Mouse (Mus musculus) urinary bladder, adult 2 months (tissue): Measurements from ENCODE around the gene Il18bp. TPM values are rescaled to one million over a fixed set of nuclear protein-coding genes. Genes with fewer than 3 reads are reported as not detected.

ENCODE experiments used
- polyA plus RNA-seq: library from polyadenylated mRNA; depleted of rRNA; stranded (reverse); fragments of >200 nt; gene quantifications from 2 replicates; pipeline ENCODE4 v1.2.3, GENCODE M21; 2012; rRNA removed

Gene Il18bp
- polyA plus RNA-seq, 1 experiment, result 6.7 TPM

Other genes starting within 250 kb of the Il18bp start
- gene Phox2a, start 200.4 kb downstream of the Il18bp start, polyA plus RNA-seq, result 0.09 and 0.14 TPM in 2 replicates
- 54.1 and 59.0 TPM in 2 replicates for gene Inppl1, start 180.5 kb downstream of the Il18bp start, polyA plus RNA-seq
- 63.8 and 99.3 TPM in 2 replicates for gene Folr2, start 161.5 kb downstream of the Il18bp start, polyA plus RNA-seq
- gene Anapc15, start 155.0 kb downstream of the Il18bp start, polyA plus RNA-seq, result 41.6 and 47.8 TPM in 2 replicates
- gene Folr1, start 147.9 kb downstream of the Il18bp start, polyA plus RNA-seq, result 0.72 and 2.7 TPM in 2 replicates
- 132 and 149 TPM in 2 replicates for gene Lamtor1, start 112.8 kb downstream of the Il18bp start, polyA plus RNA-seq
- gene Tomt, start 112.3 kb downstream of the Il18bp start, polyA plus RNA-seq, result 0.12 and 0.23 TPM in 2 replicates
- 25.7 and 34.4 TPM in 2 replicates for gene Lrrc51, start 84.8 kb downstream of the Il18bp start, polyA plus RNA-seq
- gene Numa1, start 84.6 kb downstream of the Il18bp start, polyA plus RNA-seq, result 50.5 and 80.1 TPM in 2 replicates
- gene Rnf121, start 46.8 kb upstream of the Il18bp start, polyA plus RNA-seq, result 39.0 and 46.9 TPM in 2 replicates
- 28.4 and 32.1 TPM in 2 replicates for gene Xndc1, start 46.8 kb upstream of the Il18bp start, polyA plus RNA-seq
- gene Xntrpc, start 47.0 kb upstream of the Il18bp start, polyA plus RNA-seq, result 1.8 and 2.3 TPM in 2 replicates
- gene Trpc2, start 64.4 kb upstream of the Il18bp start, polyA plus RNA-seq, result 0.92 TPM in 1 of 2 replicates, not detected in the other
- 0.06 and 0.16 TPM in 2 replicates for gene Art1, start 83.1 kb upstream of the Il18bp start, polyA plus RNA-seq
- gene Art5, start 90.8 kb upstream of the Il18bp start, polyA plus RNA-seq, result 0.47 and 0.48 TPM in 2 replicates
- gene Chrna10, start 98.1 kb upstream of the Il18bp start, polyA plus RNA-seq, result 0.03 TPM in 1 of 2 replicates, not detected in the other
- gene Nup98, start 191.5 kb upstream of the Il18bp start, polyA plus RNA-seq, result 17.6 and 20.9 TPM in 2 replicates
- 58.9 and 64.7 TPM in 2 replicates for gene Pgap2, start 191.5 kb upstream of the Il18bp start, polyA plus RNA-seq
- gene Rhog, start 237.4 kb upstream of the Il18bp start, polyA plus RNA-seq, result 47.2 and 67.2 TPM in 2 replicates
- gene Stim1, start 249.1 kb upstream of the Il18bp start, polyA plus RNA-seq, result 89.4 and 107 TPM in 2 replicates